Mouse (Mus musculus) T-helper 1 cell (primary cell): ENCODE results near the gene Nap1l5.

Source experiments
- in situ Hi-C: fragments of 300-600 bp; cut with MboI, MseI; formaldehyde crosslinking; loops from one replicate; pipeline ENCODE4 v1.15.1; 2025; ENCODE audit warnings: high pct_unique_total_duplicates

Nap1l5 gene

GRCm38 (mm10) chr6:58906852-58907261 lies at the start of gene Nap1l5:
Gene Nap1l5 (minus strand): TSS chr6:58907076.
- in situ Hi-C loops = no loop called here

- in situ Hi-C loops = no loop called here
Observed at GRCm38 (mm10) chr6:58951128-58951992, 44.5 kb upstream of the Nap1l5 start.

- in situ Hi-C loops = no loop called here
Observed at GRCm38 (mm10) chr6:58950410-58950809, 43.5 kb upstream of the Nap1l5 start.

GRCm38 (mm10) chr6:58946840-58947239 lies 40.0 kb upstream of the Nap1l5 start:
- in situ Hi-C loops = no loop called here

DNA sequence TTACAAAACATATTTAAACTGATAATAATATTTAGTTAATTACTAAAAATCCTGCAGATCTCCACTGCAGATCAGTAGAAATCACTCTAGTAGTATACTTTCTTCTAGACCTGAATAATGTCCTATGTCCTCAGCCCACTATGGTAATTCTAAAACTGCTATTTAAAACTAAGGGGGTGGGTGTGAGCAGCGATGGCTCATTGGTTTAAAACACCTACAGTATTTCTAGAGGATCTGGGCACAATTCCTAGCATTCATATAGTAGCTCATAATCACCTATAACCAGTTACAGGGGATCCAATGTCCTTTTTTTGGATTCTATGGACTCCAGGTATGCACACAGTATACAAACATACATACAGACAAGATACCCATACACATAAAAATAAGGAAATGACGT lies 39.4 kb upstream of the Nap1l5 start:
- in situ Hi-C loops = no loop called here

- in situ Hi-C loops = no loop called here
Observed at GRCm38 (mm10) chr6:58943958-58944357, 37.1 kb upstream of the Nap1l5 start.

GRCm38 (mm10) chr6:58942276-58942675 lies 35.4 kb upstream of the Nap1l5 start:
- in situ Hi-C loops = no loop called here

DNA sequence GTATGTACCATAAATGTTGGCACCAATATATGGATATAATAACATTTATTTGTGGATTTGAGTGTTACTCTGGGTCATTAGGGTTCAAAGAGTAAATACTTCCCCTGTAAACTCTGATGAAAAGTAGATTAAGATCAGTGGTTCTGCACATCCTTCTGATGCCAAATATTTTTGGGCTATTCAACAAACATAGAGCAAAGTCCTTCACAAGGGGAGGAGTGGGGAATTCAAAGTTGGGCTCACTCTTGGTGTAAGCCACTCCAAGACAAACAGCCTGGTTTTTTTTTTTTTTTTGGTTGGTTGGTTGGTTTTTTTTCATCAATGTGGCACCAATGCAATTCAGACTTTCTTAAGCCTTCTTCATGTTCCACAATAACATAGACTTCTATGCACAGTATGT lies 30.9 kb upstream of the Nap1l5 start:
- in situ Hi-C loops = no loop called here

GRCm38 (mm10) chr6:58934144-58934543 lies 27.3 kb upstream of the Nap1l5 start:
- in situ Hi-C loops = no loop called here

DNA sequence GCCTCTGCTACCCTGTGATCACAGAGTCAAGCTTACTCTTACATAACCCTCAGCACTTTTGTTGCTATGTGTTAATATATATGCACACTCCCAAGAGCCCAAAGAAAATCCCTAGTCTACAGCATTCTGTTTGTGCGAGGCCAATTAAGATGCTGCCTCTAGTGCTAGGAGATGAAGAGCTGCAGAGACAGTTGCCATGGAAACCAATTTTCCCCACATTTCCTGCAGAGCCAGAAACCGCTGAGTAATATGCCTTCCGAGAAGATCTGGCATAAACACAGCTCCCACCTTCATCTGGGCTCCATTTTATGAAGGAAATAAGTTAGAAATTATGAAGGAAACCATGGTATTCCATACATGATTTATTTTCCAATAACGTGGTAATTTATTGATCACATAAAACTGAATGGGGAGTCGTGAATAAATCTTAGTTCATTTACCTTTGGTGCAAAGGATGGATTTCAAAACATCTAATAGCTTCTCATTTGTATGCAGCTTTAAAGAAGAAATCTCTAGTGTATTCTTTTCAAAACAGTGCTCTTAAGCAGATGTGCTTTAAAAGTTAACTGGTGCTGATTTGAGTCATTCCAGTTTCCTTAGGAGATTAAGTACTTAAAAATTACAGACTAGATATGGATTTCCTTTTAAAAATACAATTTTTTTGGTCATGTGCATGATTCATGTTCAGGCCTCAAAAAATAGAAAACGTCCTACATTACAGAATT lies 26.5 kb upstream of the Nap1l5 start:
- in situ Hi-C loops = no loop called here

- in situ Hi-C loops = no loop called here
Observed at GRCm38 (mm10) chr6:58932515-58933188, 25.8 kb upstream of the Nap1l5 start.

DNA sequence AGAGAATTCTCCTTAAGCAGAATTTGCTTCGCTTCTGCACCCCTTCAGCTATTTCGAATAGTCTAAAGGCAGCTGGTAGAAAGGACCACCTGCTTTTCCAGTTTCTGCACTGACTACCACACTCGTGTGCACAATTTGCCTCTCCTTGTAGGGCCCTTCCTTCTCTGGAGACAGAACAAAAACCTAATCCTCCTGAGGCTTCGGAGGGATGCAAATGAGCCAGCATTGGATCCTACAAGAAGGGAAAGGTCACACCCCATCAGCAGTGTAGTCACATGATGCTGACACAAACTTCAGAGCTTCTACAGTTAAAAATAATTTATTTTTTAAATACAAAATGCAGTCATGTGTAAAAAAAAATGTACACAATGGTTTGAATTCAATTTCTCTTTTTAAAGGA lies 24.3 kb upstream of the Nap1l5 start:
- in situ Hi-C loops = no loop called here

DNA sequence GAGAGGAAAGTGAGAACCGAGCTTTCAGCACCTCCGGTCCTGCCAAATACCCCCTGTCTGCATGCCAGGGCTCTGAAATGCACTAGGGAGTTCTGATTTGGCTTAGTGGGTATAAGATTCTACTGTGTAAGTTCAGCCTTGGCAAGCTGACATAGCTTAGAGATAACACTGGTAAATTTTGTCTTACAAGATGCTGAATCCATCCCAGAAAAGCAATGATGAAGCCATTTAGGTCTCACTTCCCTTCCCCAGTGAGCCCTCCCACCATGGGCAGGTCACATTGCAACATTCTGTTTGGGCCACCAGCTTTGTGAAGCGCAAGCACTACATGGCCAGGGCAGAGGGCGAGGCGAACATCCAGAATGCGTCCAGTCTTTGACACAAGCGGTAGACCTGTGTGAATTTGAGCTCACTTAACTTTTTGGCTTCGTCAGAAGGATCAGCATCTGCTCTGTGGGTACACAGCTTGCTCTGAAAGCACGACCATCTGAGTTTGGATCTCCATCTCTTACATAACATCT lies 23.1 kb upstream of the Nap1l5 start:
- in situ Hi-C loops = no loop called here

GRCm38 (mm10) chr6:58927881-58928280 lies 21.0 kb upstream of the Nap1l5 start:
- in situ Hi-C loops = no loop called here

DNA sequence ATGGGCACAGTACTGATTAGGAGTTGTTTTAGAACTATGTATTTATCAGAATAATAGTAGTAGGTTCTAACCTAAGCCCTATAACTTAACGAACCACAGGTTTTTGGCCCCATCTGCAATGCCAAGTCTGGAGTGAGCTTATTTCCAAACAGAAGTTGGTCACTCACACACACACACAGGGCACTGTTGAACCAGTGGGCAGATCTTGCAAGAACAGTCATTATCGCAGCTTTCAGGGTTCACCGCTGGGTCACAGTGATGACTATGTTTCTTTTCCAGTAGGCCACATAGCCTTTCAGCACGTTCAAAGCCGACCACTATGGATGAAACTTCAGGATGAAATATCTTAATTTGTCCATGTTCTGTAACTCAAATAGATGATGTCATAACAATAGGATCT lies 15.6 kb upstream of the Nap1l5 start:
- in situ Hi-C loops = no loop called here

DNA sequence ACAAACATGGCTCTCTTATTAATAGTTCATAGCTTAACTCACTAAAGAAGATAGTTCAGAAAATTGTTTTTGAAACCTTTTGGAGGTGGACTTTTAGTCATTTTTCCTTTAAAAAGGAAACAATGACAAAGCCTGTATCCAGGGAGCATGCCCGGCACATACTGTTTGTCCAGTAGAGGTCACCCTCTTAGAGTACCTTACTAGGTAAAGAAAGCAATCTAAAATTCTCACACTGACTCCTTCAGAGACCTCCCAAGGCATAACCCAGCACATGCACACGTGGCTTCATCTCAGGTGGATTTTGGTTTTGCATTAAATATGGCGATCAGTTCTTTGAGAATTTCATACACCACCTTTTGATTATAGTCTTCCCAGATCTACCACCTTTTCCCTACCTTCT lies 14.7 kb upstream of the Nap1l5 start:
- in situ Hi-C loops = no loop called here

GRCm38 (mm10) chr6:58920735-58921134 lies 13.9 kb upstream of the Nap1l5 start:
- in situ Hi-C loops = no loop called here

GRCm38 (mm10) chr6:58916498-58916897 lies 9.6 kb upstream of the Nap1l5 start:
- in situ Hi-C loops = no loop called here

DNA sequence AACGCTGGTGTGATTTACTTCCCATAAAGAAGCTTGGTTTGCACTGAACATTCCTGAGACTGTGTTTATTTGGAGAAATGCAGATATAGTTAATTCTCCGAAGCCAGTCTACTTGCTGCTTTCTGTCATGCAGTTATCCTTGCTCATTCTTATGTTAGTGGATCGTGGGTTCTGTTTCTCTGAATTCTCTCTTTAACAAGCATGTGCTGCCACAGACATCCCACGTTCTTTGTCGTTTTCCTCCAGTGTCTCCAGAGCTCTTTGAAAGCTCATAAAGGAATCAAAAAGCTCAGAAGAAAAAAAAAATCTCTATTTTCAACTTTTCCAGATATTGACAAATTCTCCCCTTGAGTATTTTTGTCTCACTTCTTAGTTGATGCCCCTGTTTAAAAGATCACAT lies 7.1 kb upstream of the Nap1l5 start:
- in situ Hi-C loops = no loop called here

GRCm38 (mm10) chr6:58913551-58913950 lies 6.7 kb upstream of the Nap1l5 start:
- in situ Hi-C loops = no loop called here

- in situ Hi-C loops = no loop called here
Observed at GRCm38 (mm10) chr6:58912842-58913241, 6.0 kb upstream of the Nap1l5 start.

DNA sequence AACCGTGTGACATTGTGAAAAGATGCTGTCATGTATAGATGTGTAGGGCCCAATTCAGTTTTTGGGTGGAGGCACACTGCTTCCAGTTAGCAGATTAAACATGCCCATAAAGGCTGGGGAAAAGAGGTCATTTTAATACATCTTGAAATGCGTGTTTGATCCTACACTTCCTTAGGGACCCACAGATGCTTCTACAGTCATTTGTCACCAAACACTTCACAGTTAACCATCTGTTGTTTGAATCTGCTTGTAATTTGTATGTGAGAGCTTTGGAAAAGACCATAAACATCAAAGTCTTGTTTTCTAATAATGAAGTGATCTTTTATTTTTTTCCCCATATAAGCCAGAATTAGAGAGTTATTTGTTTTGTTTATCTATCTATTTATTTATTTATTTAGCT lies 915 bp upstream of the Nap1l5 start:
- in situ Hi-C loops = no loop called here
